Mouse (Mus musculus) liver, embryonic 12.5 days (tissue): ENCODE data around the gene Olfr1415. TPM values are rescaled to one million over a fixed set of nuclear protein-coding genes. Genes with fewer than 3 reads are reported as not detected.
A peak's percentile ranks its signal among the peaks of the same experiment; 100 is the strongest.

Source experiments
- ATAC-seq: fragments of 200-750 bp; cut with Nextera tagmentation; 2 replicates; pipeline ENCODE4 v1.8.0; 2017; ENCODE audit warnings: moderate number of reproducible peaks, mild to moderate bottlenecking, moderate library complexity
- H3K27ac ChIP-seq: fragments of 300-500 bp; sonication (generic); 2 replicates; pipeline ENCODE4 v1.5.1; 2016; ENCODE audit warnings: mild to moderate bottlenecking
- H3K27me3 ChIP-seq: fragments of 300-500 bp; sonication (generic); replicated peaks from 2 replicates; pipeline ENCODE4 v1.6.1; 2016; ENCODE audit warnings: mild to moderate bottlenecking, moderate library complexity
- H3K36me3 ChIP-seq: fragments of 300-500 bp; sonication (generic); 2 replicates; pipeline ENCODE4 v1.6.1; 2016; ENCODE audit warnings: mild to moderate bottlenecking, moderate library complexity
- H3K4me1 ChIP-seq: fragments of 300-500 bp; sonication (generic); 2 replicates; pipeline ENCODE4 v1.6.1; 2016
- H3K4me2 ChIP-seq: fragments of 300-500 bp; sonication (generic); 2 replicates; pipeline ENCODE4 v1.6.1; 2016; ENCODE audit warnings: mild to moderate bottlenecking, moderate library complexity
- H3K4me3 ChIP-seq: fragments of 300-500 bp; sonication (generic); 2 replicates; pipeline ENCODE4 v1.5.1; 2016; ENCODE audit warnings: mild to moderate bottlenecking, moderate library complexity
- H3K9ac ChIP-seq: fragments of 300-500 bp; sonication (generic); 2 replicates; pipeline ENCODE4 v1.6.1; 2016; ENCODE audit warnings: mild to moderate bottlenecking, moderate library complexity
- H3K9me3 ChIP-seq: fragments of 300-500 bp; sonication (generic); replicated peaks from 2 replicates; pipeline ENCODE4 v1.6.1; 2016; ENCODE audit warnings: mild to moderate bottlenecking, moderate library complexity
- WGBS: fragments of 180-500 bp; shearing (Covaris S2); methylation state at CpG from one replicate; pipeline ENCODE4 v1.1.7; 2016; ENCODE audit not compliant: insufficient replicate concordance; 5-methylcytosine and 5-hydroxymethylcytosine counted together
- microRNA-seq: library from miRNA; unstranded; fragments of <30 nt; microRNA quantifications from one replicate; pipeline ENCODE4, GENCODE M21; 2017
- polyA plus RNA-seq: library from polyadenylated mRNA; unstranded; fragments of >200 nt; fragmentation: Nextera tagmentation; extraction: Ambion mirVana; gene quantifications from 2 replicates; pipeline ENCODE4 v1.2.1, GENCODE M21; 2016

The Olfr1415 gene
- polyA plus RNA-seq, 1 experiment from 2014 or later, result not detected

- no peak overlapping the region for H3K9ac ChIP-seq
- H3K4me1 ChIP-seq, result peaks cover 21% of the 10 kb centered on the region
- H3K27ac ChIP-seq, result no peak overlapping the region
- peaks cover 72% of the 10 kb centered on the region for H3K36me3 ChIP-seq
- no peak for ATAC-seq
- no peak overlapping the region for H3K4me3 ChIP-seq
- WGBS, result 44% methylated on average over 4 of the region's 4 CpGs
- H3K4me2 ChIP-seq, result no peak overlapping the region
- H3K9me3 ChIP-seq, result no peaks in the 10 kb centered on the region
- H3K27me3 ChIP-seq, result no peaks in the 10 kb centered on the region
Measured at GRCm38 (mm10) chr1:92468891-92469290, 27.0 kb downstream of the Olfr1415 start.

GRCm38 (mm10) chr1:92458416-92458815 lies 37.5 kb downstream of the Olfr1415 start:
- Histone ChIP-seq H3K27me3 (no peaks in the 10 kb centered on the region), H3K27ac (no peak overlapping the region), H3K9me3 (no peaks in the 10 kb centered on the region), H3K36me3 (peaks cover 94% of the 10 kb centered on the region), H3K4me2 (no peak overlapping the region), H3K4me1 (no peaks in the 10 kb centered on the region), H3K9ac (no peak overlapping the region), H3K4me3 (no peak overlapping the region)
- WGBS, result 84% methylated on average over 6 of the region's 6 CpGs
- ATAC-seq, result no peak

GRCm38 (mm10) chr1:92457758-92458157 lies 38.1 kb downstream of the Olfr1415 start:
- Histone ChIP-seq H3K27me3 (no peaks in the 10 kb centered on the region), H3K4me1 (no peaks in the 10 kb centered on the region), H3K9ac (no peak overlapping the region), H3K4me3 (no peak overlapping the region), H3K9me3 (no peaks in the 10 kb centered on the region), H3K4me2 (no peak overlapping the region), H3K27ac (no peak overlapping the region), H3K36me3 (peaks cover 94% of the 10 kb centered on the region)
- no peak for ATAC-seq

GRCm38 (mm10) chr1:92453751-92454445 lies 42.0 kb downstream of the Olfr1415 start:
- H3K4me1 ChIP-seq, result no peaks in the 10 kb centered on the region
- ATAC-seq, result no peak
- no peak overlapping the region for H3K27ac ChIP-seq
- H3K9ac ChIP-seq, result no peak overlapping the region
- 61% methylated on average over 8 of the region's 8 CpGs for WGBS
- no peak overlapping the region for H3K4me3 ChIP-seq
- H3K9me3 ChIP-seq, result no peaks in the 10 kb centered on the region
- no peaks in the 10 kb centered on the region for H3K27me3 ChIP-seq
- H3K4me2 ChIP-seq, result no peak overlapping the region
- H3K36me3 ChIP-seq, result peaks cover 95% of the 10 kb centered on the region

- no peak overlapping the region for H3K9ac ChIP-seq
- H3K4me3 ChIP-seq, result no peak overlapping the region
- no peaks in the 10 kb centered on the region for H3K27me3 ChIP-seq
- no peaks in the 10 kb centered on the region for H3K9me3 ChIP-seq
- H3K4me2 ChIP-seq, result no peak overlapping the region
- H3K4me1 ChIP-seq, result no peaks in the 10 kb centered on the region
- H3K27ac ChIP-seq, result no peak overlapping the region
- H3K36me3 ChIP-seq, result peaks cover 97% of the 10 kb centered on the region
- no peak for ATAC-seq
- WGBS, result 69% methylated on average over 3 of the region's 3 CpGs
Measured at GRCm38 (mm10) chr1:92448293-92448692, 47.6 kb downstream of the Olfr1415 start.

GRCm38 (mm10) chr1:92441453-92442063 lies 54.3 kb downstream of the Olfr1415 start:
- no peaks in the 10 kb centered on the region for H3K9me3 ChIP-seq
- 25% methylated on average over 6 of the region's 6 CpGs for WGBS
- no peak overlapping the region for H3K27ac ChIP-seq
- no peak overlapping the region for H3K4me3 ChIP-seq
- no peak overlapping the region for H3K9ac ChIP-seq
- H3K4me1 ChIP-seq, result peaks cover 26% of the 10 kb centered on the region
- H3K4me2 ChIP-seq, result no peak overlapping the region
- peaks cover 82% of the 10 kb centered on the region for H3K36me3 ChIP-seq
- ATAC-seq, result peak; percentile 94
- no peaks in the 10 kb centered on the region for H3K27me3 ChIP-seq

- ATAC-seq, result no peak
- no peak overlapping the region for H3K4me3 ChIP-seq
- WGBS, result 80% methylated on average over 9 of the region's 9 CpGs
- H3K36me3 ChIP-seq, result peaks cover 70% of the 10 kb centered on the region
- H3K9me3 ChIP-seq, result no peaks in the 10 kb centered on the region
- peaks cover 26% of the 10 kb centered on the region for H3K4me1 ChIP-seq
- H3K9ac ChIP-seq, result no peak overlapping the region
- no peak overlapping the region for H3K4me2 ChIP-seq
- H3K27ac ChIP-seq, result no peak overlapping the region
- no peaks in the 10 kb centered on the region for H3K27me3 ChIP-seq
Measured at GRCm38 (mm10) chr1:92440066-92440750, 55.7 kb downstream of the Olfr1415 start.

Small RNA genes within 50 kb of the gene (microRNA-seq; reads per million reads assigned to microRNA genes)
- 3.9 reads per million, percentile 5 among the genes with 10 or more reads in this experiment for gene Mir6900

Other genes starting within 250 kb of the Olfr1415 start
- 169 and 179 TPM in 2 replicates for gene Ndufa10, start 22.2 kb downstream of the Olfr1415 start, polyA plus RNA-seq
- not detected in 2 replicates for gene Olfr1416, start 11.0 kb downstream of the Olfr1415 start, polyA plus RNA-seq
- not detected in 2 replicates for gene Olfr1414, start 22.6 kb upstream of the Olfr1415 start, polyA plus RNA-seq
- gene Olfr1413, start 75.2 kb upstream of the Olfr1415 start, polyA plus RNA-seq, result not detected in 2 replicates
- not detected in 2 replicates for gene Olfr1412, start 89.7 kb upstream of the Olfr1415 start, polyA plus RNA-seq
- gene Olfr1411, start 98.3 kb upstream of the Olfr1415 start, polyA plus RNA-seq, result not detected in 2 replicates
- not detected in 2 replicates for gene Olfr1410, start 109.7 kb upstream of the Olfr1415 start, polyA plus RNA-seq
- gene Olfr12, start 121.7 kb upstream of the Olfr1415 start, polyA plus RNA-seq, result not detected in 2 replicates
- 216 and 232 TPM in 2 replicates for gene Cops9, start 145.9 kb upstream of the Olfr1415 start, polyA plus RNA-seq
- gene Otos, start 152.7 kb upstream of the Olfr1415 start, polyA plus RNA-seq, result 0.15 and 0.23 TPM in 2 replicates